Mouse (Mus musculus) adrenal gland, postnatal 14 days (tissue): Measurements from ENCODE around the gene Slc36a1. TPM values are rescaled to one million over a fixed set of nuclear protein-coding genes. Genes with fewer than 3 reads are reported as not detected.

Source experiments
- DNase-seq: peaks from one replicate; pipeline ENCODE4 v3.0.0; 2021; ENCODE audit warnings: mixed read lengths
- total RNA-seq: library from RNA; stranded (reverse); gene quantifications from 2 replicates; pipeline ENCODE4 v1.2.3, GENCODE M21; 2021

Gene Slc36a1
- total RNA-seq, 1 experiment from 2014 or later = 19.3 TPM

GRCm38 (mm10) chr11:55209032-55209431 lies 4.9 kb downstream of the Slc36a1 start:
- no peak for DNase-seq

GRCm38 (mm10) chr11:55209626-55210353 lies 5.6 kb downstream of the Slc36a1 start:
- no peak for DNase-seq

GRCm38 (mm10) chr11:55213518-55213917 lies 9.4 kb downstream of the Slc36a1 start:
- no peak for DNase-seq

GRCm38 (mm10) chr11:55214161-55214560 lies 10.0 kb downstream of the Slc36a1 start:
- DNase-seq = peak; percentile 43

- DNase-seq = peak; percentile 22
Measured at GRCm38 (mm10) chr11:55214978-55215377, 10.8 kb downstream of the Slc36a1 start.

- no peak for DNase-seq
Measured at GRCm38 (mm10) chr11:55216061-55216460, 11.9 kb downstream of the Slc36a1 start.

- no peak for DNase-seq
Measured at GRCm38 (mm10) chr11:55216830-55217229, 12.7 kb downstream of the Slc36a1 start.

GRCm38 (mm10) chr11:55217418-55217817 lies 13.3 kb downstream of the Slc36a1 start:
- DNase-seq = no peak

GRCm38 (mm10) chr11:55217880-55218279 lies 13.7 kb downstream of the Slc36a1 start:
- DNase-seq = peak; percentile 33

- no peak for DNase-seq
Measured at GRCm38 (mm10) chr11:55218473-55218872, 14.3 kb downstream of the Slc36a1 start.

- no peak for DNase-seq
Measured at GRCm38 (mm10) chr11:55221306-55221705, 17.2 kb downstream of the Slc36a1 start.

GRCm38 (mm10) chr11:55231034-55231433 lies 26.9 kb downstream of the Slc36a1 start:
- DNase-seq = no peak

- no peak for DNase-seq
Measured at GRCm38 (mm10) chr11:55234288-55234687, 30.1 kb downstream of the Slc36a1 start.

- DNase-seq = peak; percentile 37
Measured at GRCm38 (mm10) chr11:55234791-55235190, 30.6 kb downstream of the Slc36a1 start.

GRCm38 (mm10) chr11:55236815-55237214 lies 32.7 kb downstream of the Slc36a1 start:
- DNase-seq = peak; percentile 16

GRCm38 (mm10) chr11:55239496-55239895 lies 35.3 kb downstream of the Slc36a1 start:
- no peak for DNase-seq

GRCm38 (mm10) chr11:55240556-55240955 lies 36.4 kb downstream of the Slc36a1 start:
- peak; percentile 78 for DNase-seq

- DNase-seq = no peak
Measured at GRCm38 (mm10) chr11:55250527-55250926, 46.4 kb downstream of the Slc36a1 start.

- DNase-seq = no peak
Measured at GRCm38 (mm10) chr11:55253391-55253790, 49.2 kb downstream of the Slc36a1 start.

GRCm38 (mm10) chr11:55261105-55261504 lies 57.0 kb downstream of the Slc36a1 start:
- DNase-seq = no peak

- peak; percentile 67 for DNase-seq
Measured at GRCm38 (mm10) chr11:55262000-55262399, 57.9 kb downstream of the Slc36a1 start.

- DNase-seq = no peak
Measured at GRCm38 (mm10) chr11:55264318-55264717, 60.2 kb downstream of the Slc36a1 start.

- no peak for DNase-seq
Measured at GRCm38 (mm10) chr11:55265647-55266046, 61.5 kb downstream of the Slc36a1 start.

GRCm38 (mm10) chr11:55268580-55268979 lies 64.4 kb downstream of the Slc36a1 start:
- no peak for DNase-seq
